Mouse (Mus musculus) myocyte (in vitro differentiated cells): ENCODE results near the gene Tmem120b.

Experiments
- CEBPB ChIP-seq: IDR thresholded peaks from 2 replicates; pipeline ENCODE4 v1.6.1; 2011; ENCODE audit warnings: mild to moderate bottlenecking, moderate library complexity; ENCODE audit not compliant: poor library complexity, insufficient read depth, severe bottlenecking
- E2F4 ChIP-seq: IDR thresholded peaks from one replicate; pipeline ENCODE4 v1.6.1; 2011; ENCODE audit warnings: mild to moderate bottlenecking, control low read depth, moderate library complexity; ENCODE audit not compliant: insufficient read depth
- MAX ChIP-seq: IDR thresholded peaks from one replicate; pipeline ENCODE4 v1.6.1; 2011; ENCODE audit warnings: low read depth, mild to moderate bottlenecking, control low read depth
- MYOD1 ChIP-seq, 3 experiments: IDR thresholded peaks; one replicate each; pipeline ENCODE4 v1.6.1; 2011; ENCODE audit warnings: control low read depth in 2 of 3, low read depth in 2 of 3, mild to moderate bottlenecking in 2 of 3, moderate library complexity in 1 of 3; ENCODE audit not compliant: insufficient read length in 2 of 3, control insufficient read depth in 1 of 3
- MYOG ChIP-seq, 3 experiments: IDR thresholded peaks; one replicate each; pipeline ENCODE4 v1.6.1; 2011; ENCODE audit warnings: control low read depth in 2 of 3, low read depth in 2 of 3, mild to moderate bottlenecking in 2 of 3; ENCODE audit not compliant: insufficient read length in 2 of 3, control insufficient read depth in 1 of 3, insufficient read depth in 1 of 3
- POLR2A ChIP-seq: IDR thresholded peaks from one replicate; pipeline ENCODE4 v1.6.1; 2011; ENCODE audit warnings: low read depth, mild to moderate bottlenecking, control low read depth, moderate library complexity; ENCODE audit not compliant: insufficient read length
- POLR2AphosphoS2 ChIP-seq: IDR thresholded peaks from one replicate; pipeline ENCODE4 v1.6.1; 2011; ENCODE audit warnings: low read depth, control low read depth; ENCODE audit not compliant: insufficient read length
- REST ChIP-seq: IDR thresholded peaks from one replicate; pipeline ENCODE4 v1.6.1; 2011; ENCODE audit warnings: mild to moderate bottlenecking, control low read depth, moderate library complexity; ENCODE audit not compliant: insufficient read depth, insufficient read length
- SRF ChIP-seq: IDR thresholded peaks from one replicate; pipeline ENCODE4 v1.6.1; 2011; ENCODE audit warnings: low read depth; ENCODE audit not compliant: control insufficient read depth, insufficient read length
- TCF12 ChIP-seq: IDR thresholded peaks from one replicate; pipeline ENCODE4 v1.6.1; 2011; ENCODE audit warnings: mild to moderate bottlenecking, control low read depth; ENCODE audit not compliant: poor library complexity, insufficient read depth, severe bottlenecking
- USF1 ChIP-seq: IDR thresholded peaks from one replicate; pipeline ENCODE4 v1.6.1; 2011; ENCODE audit warnings: low read depth, mild to moderate bottlenecking, control low read depth, moderate library complexity

- no peak for TF ChIP-seq MYOD1 (IDR thresholded peaks at IDR 0.05; ENCODE audit: control insufficient read depth in 1 of 3, insufficient read length in 2 of 3, low read depth in 2 of 3)
- TF ChIP-seq MAX = no peak
- TF ChIP-seq USF1 = no peak
- TF ChIP-seq POLR2AphosphoS2 = no peak
- TF ChIP-seq POLR2A = no peak
- no peak for TF ChIP-seq E2F4
- no peak for TF ChIP-seq TCF12
- TF ChIP-seq MYOG (IDR thresholded peaks at IDR 0.05; ENCODE audit: control insufficient read depth in 1 of 3, insufficient read depth in 1 of 3, insufficient read length in 2 of 3, low read depth in 2 of 3) = no peak
- TF ChIP-seq CEBPB = no peak
- no peak for TF ChIP-seq REST
- no peak for TF ChIP-seq SRF
Measured at GRCm38 (mm10) chr5:123079568-123079967, 11.4 kb downstream of the Tmem120b start.
